Mouse (Mus musculus): ENCODE measurements at regions not wholly inside any gene's neighbourhood (a gene's known extent, or its start where the extent isn't known, plus 50 kb on each side); places are given as distances from the start of the nearest gene placed in this dataset.
"Not testable (repeated sequence)": the region's sequence is repeated elsewhere in the genome, so short reads cannot be mapped to it uniquely, and the experiment has no call there.

GRCm38 (mm10) chr11:41090391-41090900 lies 335.3 kb upstream of the Ccng1 start:
- not testable (repeated sequence) for ATAC-seq (replicated peaks; ENCODE audit: low FRiP score, low TSS enrichment, low read depth); H3K9me3 ChIP-seq (ENCODE audit: control insufficient read depth, low read length); H3K4me1 ChIP-seq (replicated peaks; ENCODE audit: control insufficient read depth, insufficient read depth, low read length); DNase-seq (ENCODE audit: low spot score); H3K4me2 ChIP-seq (ENCODE audit: low read length); H3K27me3 ChIP-seq (replicated peaks; ENCODE audit: control insufficient read depth, insufficient read depth, low read length); H3K36me3 ChIP-seq (ENCODE audit: control insufficient read depth, insufficient read depth, low read length); H3K4me3 ChIP-seq (ENCODE audit: low read depth, low read length); H3K27ac ChIP-seq (ENCODE audit: low read depth); H3K9ac ChIP-seq (ENCODE audit: low read length)
- WGBS: 88% methylated on average over 9 of the region's 14 CpGs

- Histone ChIP-seq H3K4me2 (ENCODE audit: low read length) (no peak overlapping the region), H3K4me3 (ENCODE audit: low read depth, low read length) (no peak overlapping the region), H3K9ac (ENCODE audit: low read length) (no peak overlapping the region), H3K27ac (ENCODE audit: low read depth) (no peak overlapping the region), H3K4me1 (replicated peaks; ENCODE audit: control insufficient read depth, insufficient read depth, low read length) (no peaks in the 10 kb centered on the region), H3K9me3 (ENCODE audit: control insufficient read depth, low read length) (no peaks in the 10 kb centered on the region), H3K27me3 (replicated peaks; ENCODE audit: control insufficient read depth, insufficient read depth, low read length) (no peaks in the 10 kb centered on the region), H3K36me3 (ENCODE audit: control insufficient read depth, insufficient read depth, low read length) (no peaks in the 10 kb centered on the region)
- ATAC-seq (replicated peaks; ENCODE audit: low FRiP score, low TSS enrichment, low read depth) (no peak), DNase-seq (ENCODE audit: low spot score) (no peak)
- 70% methylated on average over 3 of the region's 3 CpGs for WGBS
These were observed 308.5 kb upstream of the Ccng1 start for GRCm38 (mm10) chr11:41063570-41063969.

GRCm38 (mm10) chr11:41057796-41058195 lies 302.7 kb upstream of the Ccng1 start:
- H3K4me3 ChIP-seq (ENCODE audit: low read depth, low read length): no peak overlapping the region
- DNase-seq (ENCODE audit: low spot score): no peak
- H3K36me3 ChIP-seq (ENCODE audit: control insufficient read depth, insufficient read depth, low read length): no peaks in the 10 kb centered on the region
- no peak overlapping the region for H3K4me2 ChIP-seq (ENCODE audit: low read length)
- H3K9me3 ChIP-seq (ENCODE audit: control insufficient read depth, low read length): no peaks in the 10 kb centered on the region
- H3K27me3 ChIP-seq (replicated peaks; ENCODE audit: control insufficient read depth, insufficient read depth, low read length): no peaks in the 10 kb centered on the region
- no peak for ATAC-seq (replicated peaks; ENCODE audit: low FRiP score, low TSS enrichment, low read depth)
- no peaks in the 10 kb centered on the region for H3K4me1 ChIP-seq (replicated peaks; ENCODE audit: control insufficient read depth, insufficient read depth, low read length)
- H3K27ac ChIP-seq (ENCODE audit: low read depth): no peak overlapping the region
- no peak overlapping the region for H3K9ac ChIP-seq (ENCODE audit: low read length)
- WGBS: 74% methylated on average over 3 of the region's 3 CpGs

- WGBS: 81% methylated on average over 2 of the region's 2 CpGs
- H3K9ac ChIP-seq (ENCODE audit: low read length): no peak overlapping the region
- no peaks in the 10 kb centered on the region for H3K27me3 ChIP-seq (replicated peaks; ENCODE audit: control insufficient read depth, insufficient read depth, low read length)
- no peak overlapping the region for H3K4me3 ChIP-seq (ENCODE audit: low read depth, low read length)
- H3K4me2 ChIP-seq (ENCODE audit: low read length): no peak overlapping the region
- H3K9me3 ChIP-seq (ENCODE audit: control insufficient read depth, low read length): no peaks in the 10 kb centered on the region
- no peaks in the 10 kb centered on the region for H3K36me3 ChIP-seq (ENCODE audit: control insufficient read depth, insufficient read depth, low read length)
- no peak for DNase-seq (ENCODE audit: low spot score)
- H3K27ac ChIP-seq (ENCODE audit: low read depth): no peak overlapping the region
- no peaks in the 10 kb centered on the region for H3K4me1 ChIP-seq (replicated peaks; ENCODE audit: control insufficient read depth, insufficient read depth, low read length)
- no peak for ATAC-seq (replicated peaks; ENCODE audit: low FRiP score, low TSS enrichment, low read depth)
These were observed 274.9 kb upstream of the Ccng1 start for GRCm38 (mm10) chr11:41030018-41030417.

GRCm38 (mm10) chr11:41010096-41010495 lies 255.0 kb upstream of the Ccng1 start:
- H3K9ac ChIP-seq (ENCODE audit: low read length): no peak overlapping the region
- H3K4me1 ChIP-seq (replicated peaks; ENCODE audit: control insufficient read depth, insufficient read depth, low read length): no peaks in the 10 kb centered on the region
- no peak for ATAC-seq (replicated peaks; ENCODE audit: low FRiP score, low TSS enrichment, low read depth)
- WGBS: 74% methylated on average over 3 of the region's 3 CpGs
- no peak overlapping the region for H3K4me3 ChIP-seq (ENCODE audit: low read depth, low read length)
- H3K27me3 ChIP-seq (replicated peaks; ENCODE audit: control insufficient read depth, insufficient read depth, low read length): no peaks in the 10 kb centered on the region
- H3K36me3 ChIP-seq (ENCODE audit: control insufficient read depth, insufficient read depth, low read length): no peaks in the 10 kb centered on the region
- no peaks in the 10 kb centered on the region for H3K9me3 ChIP-seq (ENCODE audit: control insufficient read depth, low read length)
- no peak overlapping the region for H3K4me2 ChIP-seq (ENCODE audit: low read length)
- no peak for DNase-seq (ENCODE audit: low spot score)
- H3K27ac ChIP-seq (ENCODE audit: low read depth): no peak overlapping the region

GRCm38 (mm10) chr11:40972806-40973205 lies 217.7 kb upstream of the Ccng1 start:
- no peaks in the 10 kb centered on the region for H3K27me3 ChIP-seq (replicated peaks; ENCODE audit: control insufficient read depth, insufficient read depth, low read length)
- ATAC-seq (replicated peaks; ENCODE audit: low FRiP score, low TSS enrichment, low read depth): no peak
- no peaks in the 10 kb centered on the region for H3K36me3 ChIP-seq (ENCODE audit: control insufficient read depth, insufficient read depth, low read length)

GRCm38 (mm10) chr11:40927168-40927567 lies 172.1 kb upstream of the Ccng1 start:
- H3K27ac ChIP-seq (ENCODE audit: low read depth): no peak overlapping the region
- DNase-seq (ENCODE audit: low spot score): peak; percentile 73
- no peak overlapping the region for H3K9ac ChIP-seq (ENCODE audit: low read length)
- no peaks in the 10 kb centered on the region for H3K36me3 ChIP-seq (ENCODE audit: control insufficient read depth, insufficient read depth, low read length)
- no peaks in the 10 kb centered on the region for H3K27me3 ChIP-seq (replicated peaks; ENCODE audit: control insufficient read depth, insufficient read depth, low read length)
- peak overlapping the region; percentile 43 for H3K4me2 ChIP-seq (ENCODE audit: low read length)
- no peaks in the 10 kb centered on the region for H3K9me3 ChIP-seq (ENCODE audit: control insufficient read depth, low read length)
- ATAC-seq (replicated peaks; ENCODE audit: low FRiP score, low TSS enrichment, low read depth): no peak
- H3K4me1 ChIP-seq (replicated peaks; ENCODE audit: control insufficient read depth, insufficient read depth, low read length): no peaks in the 10 kb centered on the region
- H3K4me3 ChIP-seq (ENCODE audit: low read depth, low read length): peak overlapping the region; percentile 10; the same call in 1 of the 2 replicates
- WGBS: 5% methylated on average over 12 of the region's 12 CpGs

More at GRCm38 (mm10) chr11:40972806-40973205, 217.7 kb upstream of the Ccng1 start:
- 68% methylated on average over 2 of the region's 2 CpGs for WGBS
- Histone ChIP-seq H3K9me3 (ENCODE audit: control insufficient read depth, low read length) (no peaks in the 10 kb centered on the region), H3K27ac (ENCODE audit: low read depth) (no peak overlapping the region), H3K9ac (ENCODE audit: low read length) (no peak overlapping the region), H3K4me1 (replicated peaks; ENCODE audit: control insufficient read depth, insufficient read depth, low read length) (no peaks in the 10 kb centered on the region), H3K4me2 (ENCODE audit: low read length) (no peak overlapping the region), H3K4me3 (ENCODE audit: low read depth, low read length) (no peak overlapping the region)
- no peak for DNase-seq (ENCODE audit: low spot score)

GRCm38 (mm10) chr11:40891485-40891884 lies 136.4 kb upstream of the Ccng1 start:
- Histone ChIP-seq H3K27ac (ENCODE audit: low read depth) (no peak overlapping the region), H3K9me3 (ENCODE audit: control insufficient read depth, low read length) (no peaks in the 10 kb centered on the region), H3K9ac (ENCODE audit: low read length) (no peak overlapping the region), H3K4me2 (ENCODE audit: low read length) (no peak overlapping the region), H3K36me3 (ENCODE audit: control insufficient read depth, insufficient read depth, low read length) (no peaks in the 10 kb centered on the region), H3K4me1 (replicated peaks; ENCODE audit: control insufficient read depth, insufficient read depth, low read length) (no peaks in the 10 kb centered on the region), H3K27me3 (replicated peaks; ENCODE audit: control insufficient read depth, insufficient read depth, low read length) (no peaks in the 10 kb centered on the region), H3K4me3 (ENCODE audit: low read depth, low read length) (no peak overlapping the region)
- 87% methylated on average over 1 of the region's 1 CpGs for WGBS
- ATAC-seq (replicated peaks; ENCODE audit: low FRiP score, low TSS enrichment, low read depth) (no peak), DNase-seq (ENCODE audit: low spot score) (no peak)

- Histone ChIP-seq H3K4me2 (ENCODE audit: low read length) (no peak overlapping the region), H3K4me1 (replicated peaks; ENCODE audit: control insufficient read depth, insufficient read depth, low read length) (no peaks in the 10 kb centered on the region), H3K36me3 (ENCODE audit: control insufficient read depth, insufficient read depth, low read length) (no peaks in the 10 kb centered on the region), H3K9ac (ENCODE audit: low read length) (no peak overlapping the region), H3K27me3 (replicated peaks; ENCODE audit: control insufficient read depth, insufficient read depth, low read length) (no peaks in the 10 kb centered on the region), H3K4me3 (ENCODE audit: low read depth, low read length) (no peak overlapping the region), H3K27ac (ENCODE audit: low read depth) (no peak overlapping the region), H3K9me3 (ENCODE audit: control insufficient read depth, low read length) (no peaks in the 10 kb centered on the region)
- WGBS: 85% methylated on average over 5 of the region's 5 CpGs
- no peak for DNase-seq (ENCODE audit: low spot score)
- no peak for ATAC-seq (replicated peaks; ENCODE audit: low FRiP score, low TSS enrichment, low read depth)
These were observed 129.4 kb upstream of the Ccng1 start for GRCm38 (mm10) chr11:40884509-40884908.

Measured in intestine, embryonic 14.5 days (tissue).